Mouse (Mus musculus): ENCODE results near the gene 1110008L16Rik.
A peak's percentile ranks its signal among the peaks of the same experiment; 100 is the strongest.

DNA sequence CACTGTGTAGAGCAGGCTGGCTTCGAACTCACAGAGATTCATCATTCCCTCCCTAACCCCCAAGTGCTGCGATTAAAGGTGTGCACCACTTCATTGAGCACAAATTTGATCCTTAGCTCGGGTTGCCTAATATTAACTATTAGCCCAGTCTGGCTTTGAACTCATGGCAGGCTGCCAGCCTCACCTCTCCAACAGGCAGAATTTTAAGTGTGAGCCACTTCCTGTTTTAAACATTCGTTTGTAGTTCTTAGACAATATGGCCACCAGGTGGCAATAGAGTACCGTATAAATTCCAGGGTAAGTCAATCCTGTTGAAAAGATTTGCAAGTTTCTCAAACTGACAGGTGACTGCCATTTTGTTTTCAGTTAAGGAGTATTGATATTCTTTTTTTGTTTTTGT, 15.8 kb downstream of the 1110008L16Rik start:
- peak; percentile 30; the same call in 1 of the 2 replicates for TF ChIP-seq CTCF (IDR thresholded peaks at IDR 0.05; ENCODE audit: borderline replicate concordance, extremely low read depth, insufficient read depth, insufficient read length)
- TF ChIP-seq POLR2A (IDR thresholded peaks at IDR 0.05; ENCODE audit: borderline replicate concordance, extremely low read depth, insufficient read depth, insufficient read length, poor library complexity, severe bottlenecking), result no peak

Data from brain, embryonic 14.5 days (tissue).